Mouse (Mus musculus): ENCODE results near the gene Cyp4v3. TPM values are rescaled to one million over a fixed set of nuclear protein-coding genes. Genes with fewer than 3 reads are reported as not detected.

The Cyp4v3 gene
- under 1 TPM; 0.74 to 0.78 TPM for total RNA-seq (2021)
- long read RNA-seq, experiment 1, partial matches to known transcripts: 0 of 1 reads
- long read RNA-seq, experiment 1, other reads (novel, unspliced or antisense): 0 of 1 reads
- long read RNA-seq, experiment 2: 0 reads

- intact Hi-C loops (cut with DNase I): no loop called here
- peak; percentile 80 for DNase-seq
- TF ChIP-seq CTCF (IDR thresholded peaks at IDR 0.05): no peak
- peak within 1 kb of the TSS; percentile 89 for H3K4me3 ChIP-seq
- H3K27ac ChIP-seq: peak within 1 kb of the TSS; percentile 83
These were observed at the start of gene Cyp4v3 for GRCm38 (mm10) chr8:45332685-45333409. Gene Cyp4v3 (minus strand): TSS chr8:45333216.

DNA sequence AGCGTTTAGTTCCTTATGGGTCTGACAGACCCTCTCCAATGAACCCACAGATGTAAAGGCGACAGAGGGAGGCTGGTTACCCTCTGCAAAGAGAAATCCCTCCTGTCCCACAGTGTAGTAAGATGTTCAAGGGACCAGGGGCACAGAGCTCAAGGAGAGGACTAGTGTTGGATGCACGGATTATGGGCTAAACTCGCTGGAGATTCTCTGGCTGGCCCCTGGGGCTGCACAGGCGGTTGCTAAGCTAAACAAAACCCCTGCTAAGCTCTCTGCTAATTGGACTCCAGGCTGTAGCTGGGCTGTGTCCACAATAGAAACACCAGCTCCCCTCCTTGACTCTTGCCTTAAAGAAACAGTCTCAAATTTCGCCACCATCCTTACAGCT, 48.9 kb upstream of the Cyp4v3 start, which contains the start of gene Fam149a:
Fam149a (minus strand) TSS at position 329 of the 385 bp plus-strand sequence.
- intact Hi-C loops (cut with DNase I): no loop called here
- peak within 1 kb of the TSS; percentile 29; the same call in 1 of the 2 replicates for H3K4me3 ChIP-seq
- TF ChIP-seq CTCF (IDR thresholded peaks at IDR 0.05): no peak
- DNase-seq: no peak
- H3K27ac ChIP-seq: no peak within 1 kb of the TSS

DNA sequence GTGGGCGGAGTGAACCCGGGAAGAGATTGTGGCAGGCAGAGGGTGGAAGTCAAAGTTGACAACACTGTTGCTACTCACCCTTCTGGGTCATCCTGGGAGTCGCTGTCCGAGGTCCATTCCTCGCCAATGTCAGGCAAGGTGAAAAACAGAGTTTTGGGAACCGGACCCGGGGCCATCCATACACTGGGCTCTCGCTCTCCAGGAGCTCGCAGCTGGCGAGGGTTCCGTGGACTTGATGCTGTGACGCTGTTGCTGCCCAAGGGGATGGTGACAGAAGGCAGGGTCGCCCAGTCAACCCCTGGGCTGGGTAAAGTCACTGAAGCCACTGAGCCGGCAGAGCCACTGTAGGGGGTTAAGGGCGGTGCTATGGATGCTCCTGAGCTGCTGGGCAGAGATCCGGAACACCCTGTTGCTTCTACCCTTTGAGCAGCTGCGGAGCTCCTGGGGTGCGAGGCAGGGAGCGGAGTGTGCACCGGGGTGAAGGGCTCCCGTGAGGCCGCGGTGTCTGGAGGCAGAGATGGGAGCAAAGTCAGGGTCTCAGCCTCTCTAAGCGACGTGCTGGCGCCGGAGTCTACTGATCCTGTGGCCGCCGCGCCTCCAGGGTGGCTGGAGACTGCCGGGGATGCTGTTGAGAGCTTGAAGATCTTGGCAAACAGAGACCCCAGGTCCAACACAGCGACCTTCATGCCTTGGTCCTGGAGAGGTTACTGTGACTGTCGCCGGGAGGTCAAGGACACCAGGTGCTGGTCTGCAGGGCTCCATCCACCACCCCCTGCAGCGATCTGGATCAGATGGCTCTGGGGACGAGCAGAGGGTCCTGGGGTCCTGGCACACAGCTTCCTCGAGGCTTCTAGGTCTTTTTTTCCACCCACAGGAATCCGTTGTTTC, 48.3 kb upstream of the Cyp4v3 start:
- H3K4me3 ChIP-seq: peak overlapping the region; percentile 29; the same call in 1 of the 2 replicates
- no peak for DNase-seq
- TF ChIP-seq CTCF (IDR thresholded peaks at IDR 0.05): no peak

DNA sequence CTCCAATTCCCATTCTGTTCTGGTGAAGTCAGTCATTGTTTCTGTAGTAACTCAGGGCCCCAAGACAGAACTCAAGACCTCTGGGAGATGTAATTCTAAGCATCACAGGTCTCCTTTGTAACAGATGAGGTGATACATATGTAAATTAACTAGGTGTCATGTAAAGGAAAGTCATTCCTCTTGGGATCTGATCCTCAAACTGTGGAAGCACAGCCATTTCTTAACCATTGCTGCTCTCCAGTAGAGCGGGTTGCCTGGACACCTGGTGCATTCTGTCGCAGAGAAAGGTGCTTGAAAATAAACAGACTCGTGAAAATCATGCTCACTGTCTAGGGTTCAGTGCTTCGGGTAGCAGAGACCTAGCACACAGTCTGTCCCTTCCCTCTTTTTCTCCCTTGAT, 47.6 kb upstream of the Cyp4v3 start:
- Histone ChIP-seq H3K27ac (no peak overlapping the region), H3K4me3 (no peak overlapping the region)
- DNase-seq: no peak
- TF ChIP-seq CTCF (IDR thresholded peaks at IDR 0.05): no peak
- intact Hi-C loops (cut with DNase I): no loop called here

More for the DNA sequence above, 48.3 kb upstream of the Cyp4v3 start:
- intact Hi-C loops (cut with DNase I): no loop called here
- no peak overlapping the region for H3K27ac ChIP-seq

DNA sequence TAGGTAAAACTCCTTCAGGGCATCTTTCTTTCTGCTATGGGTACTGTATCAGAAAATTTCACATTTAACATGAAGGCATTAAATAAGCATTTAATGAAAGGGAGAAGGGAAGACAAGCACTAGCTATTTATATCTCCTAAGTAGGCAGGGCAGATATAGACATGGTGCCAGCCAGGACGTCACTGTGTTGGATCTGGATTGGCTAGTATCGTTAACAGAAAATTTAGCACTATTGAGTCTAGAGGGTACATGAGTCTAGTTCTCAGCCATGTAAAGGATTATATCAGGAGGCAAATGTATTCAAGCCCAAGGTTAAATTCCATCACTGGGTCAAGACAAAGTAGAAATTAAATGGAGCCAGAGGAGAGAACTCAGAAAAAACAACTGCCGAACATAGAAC, 41.1 kb upstream of the Cyp4v3 start:
- intact Hi-C loops (cut with DNase I): no loop called here
- no peak overlapping the region for H3K4me3 ChIP-seq
- no peak for DNase-seq
- TF ChIP-seq CTCF (IDR thresholded peaks at IDR 0.05): no peak
- H3K27ac ChIP-seq: no peak overlapping the region

- DNase-seq: no peak
- Histone ChIP-seq H3K4me3 (no peak overlapping the region), H3K27ac (no peak overlapping the region)
- intact Hi-C loops (cut with DNase I): no loop called here
- TF ChIP-seq CTCF (IDR thresholded peaks at IDR 0.05): no peak
These were observed 34.1 kb upstream of the Cyp4v3 start for GRCm38 (mm10) chr8:45367154-45367553.

GRCm38 (mm10) chr8:45363220-45363619, 30.2 kb upstream of the Cyp4v3 start:
- no peak for DNase-seq
- no peak for TF ChIP-seq CTCF (IDR thresholded peaks at IDR 0.05)
- Histone ChIP-seq H3K4me3 (no peak overlapping the region), H3K27ac (no peak overlapping the region)
- intact Hi-C loops (cut with DNase I): no loop called here

DNA sequence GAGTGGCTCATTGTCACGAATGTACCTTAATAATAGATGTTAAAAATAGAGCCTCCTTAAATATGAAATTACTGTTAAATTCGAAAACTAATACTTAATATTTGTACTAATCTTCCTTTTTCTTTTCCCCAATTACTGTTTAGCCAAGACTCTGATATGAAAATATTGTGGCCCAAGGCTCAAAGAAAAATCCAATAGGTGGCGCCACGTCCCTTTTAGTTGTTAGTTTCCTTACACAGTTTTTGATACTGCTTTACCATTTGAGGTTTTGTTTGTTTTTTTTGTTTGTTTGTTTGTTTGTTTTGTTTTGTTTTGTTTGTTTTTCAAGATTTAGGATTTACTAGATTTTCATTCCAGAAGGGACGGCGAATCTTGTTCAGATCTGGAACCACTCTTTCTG, 29.3 kb upstream of the Cyp4v3 start:
- no peak overlapping the region for H3K27ac ChIP-seq
- intact Hi-C loops (cut with DNase I): no loop called here
- no peak for DNase-seq
- no peak overlapping the region for H3K4me3 ChIP-seq
- TF ChIP-seq CTCF (IDR thresholded peaks at IDR 0.05): peak; percentile 48

DNA sequence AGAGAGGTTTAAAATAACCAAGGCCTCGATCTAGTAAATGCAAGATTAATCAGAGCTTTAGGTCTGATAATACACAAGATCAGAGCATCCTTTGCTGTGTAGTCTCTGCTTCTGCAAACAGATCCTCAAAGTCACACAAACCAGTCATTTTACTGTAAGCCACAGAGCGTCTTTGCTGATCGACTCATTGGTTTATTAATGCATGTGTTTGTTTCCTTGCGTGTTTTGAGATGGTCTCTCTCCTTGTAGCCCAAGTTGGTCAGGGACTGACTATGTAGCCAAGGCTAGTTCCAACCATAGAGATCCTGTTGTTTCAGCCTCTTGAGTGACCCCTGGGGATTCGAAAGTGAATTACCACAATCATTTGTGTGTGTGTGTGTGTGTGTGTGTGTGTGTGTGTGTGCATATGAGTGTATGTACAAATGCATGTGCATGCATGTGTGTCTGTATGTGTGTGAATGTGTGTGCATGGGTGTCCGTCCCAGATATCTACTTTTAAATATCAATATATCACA, 26.1 kb upstream of the Cyp4v3 start:
- Histone ChIP-seq H3K27ac (no peak overlapping the region), H3K4me3 (no peak overlapping the region; the same call in 1 of the 2 replicates)
- DNase-seq: no peak
- intact Hi-C loops (cut with DNase I): no loop called here
- TF ChIP-seq CTCF (IDR thresholded peaks at IDR 0.05): no peak

DNA sequence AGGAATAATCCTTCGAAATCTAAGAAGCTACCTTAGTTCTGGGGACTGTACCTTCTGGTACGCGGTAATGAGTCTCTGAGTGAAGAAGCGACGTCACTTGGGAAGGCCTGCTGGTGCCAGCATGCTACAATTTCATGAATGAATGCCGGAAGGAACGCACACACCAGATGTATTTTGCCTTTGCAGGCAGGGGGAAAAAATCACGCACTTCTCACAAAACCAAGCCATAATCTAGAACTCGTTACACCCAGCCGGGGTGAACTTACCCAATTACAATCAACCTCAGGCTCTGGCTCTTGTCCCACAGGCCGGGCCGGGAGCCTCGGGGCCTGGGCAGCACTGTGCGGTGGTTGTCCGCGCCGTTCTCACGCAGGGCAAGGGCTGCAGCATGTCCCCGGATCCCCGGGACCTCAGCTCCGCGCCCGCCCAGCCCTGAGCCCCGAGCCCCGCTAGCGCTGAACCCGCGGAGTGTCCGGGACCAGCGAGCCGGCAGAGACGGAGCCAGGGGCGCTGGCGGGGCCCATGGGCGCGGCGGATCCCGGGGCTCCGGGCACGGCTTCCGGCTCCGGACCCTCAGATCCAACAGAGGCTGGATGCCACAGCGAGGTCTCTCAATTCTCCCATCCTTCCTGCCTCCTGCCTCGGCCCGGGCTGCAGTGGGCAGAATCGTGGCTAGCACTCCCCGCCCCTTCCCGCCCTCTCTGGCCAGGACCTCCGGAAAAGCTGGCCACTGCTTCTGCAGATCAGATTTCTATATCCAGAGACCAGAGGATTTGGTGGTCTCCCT, 25.3 kb upstream of the Cyp4v3 start:
- Histone ChIP-seq H3K4me3 (peak overlapping the region; percentile 78), H3K27ac (peak overlapping the region; percentile 72)
- intact Hi-C loops (cut with DNase I): no loop called here
- no peak for TF ChIP-seq CTCF (IDR thresholded peaks at IDR 0.05)
- peak; percentile 68 for DNase-seq

DNA sequence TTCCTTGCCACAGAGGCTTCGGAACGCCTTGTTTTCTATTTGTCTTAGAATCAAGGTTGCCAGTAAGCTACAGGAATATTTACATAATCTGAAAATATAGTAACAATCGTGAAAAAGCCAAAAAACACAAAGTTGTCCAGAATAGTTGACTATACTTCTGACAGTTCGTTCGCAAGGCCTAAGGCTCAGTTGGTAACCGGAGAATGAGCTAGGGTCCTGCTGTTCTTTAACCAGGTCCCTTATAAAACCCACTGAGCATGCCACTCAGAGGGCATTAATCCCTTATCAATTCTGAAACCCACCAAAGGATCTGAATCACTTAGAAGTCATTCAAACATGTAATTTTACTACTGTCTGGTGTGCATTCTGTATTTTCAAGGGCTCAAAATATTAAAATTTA, 22.8 kb upstream of the Cyp4v3 start:
- H3K4me3 ChIP-seq: no peak overlapping the region
- no peak overlapping the region for H3K27ac ChIP-seq
- no peak for DNase-seq
- TF ChIP-seq CTCF (IDR thresholded peaks at IDR 0.05): no peak
- intact Hi-C loops (cut with DNase I): no loop called here

- H3K4me3 ChIP-seq: no peak overlapping the region
- H3K27ac ChIP-seq: no peak overlapping the region
- peak; percentile 63 for DNase-seq
- intact Hi-C loops (cut with DNase I): no loop called here
- peak; percentile 96 for TF ChIP-seq CTCF (IDR thresholded peaks at IDR 0.05)
These were observed 12.0 kb upstream of the Cyp4v3 start for GRCm38 (mm10) chr8:45345031-45345430.
